Mouse (Mus musculus) C2C12 (cell line): ENCODE data around the gene Mctp1.

ENCODE experiments used
- CEBPB ChIP-seq: IDR thresholded peaks from one replicate; pipeline ENCODE4 v1.6.1; 2011; ENCODE audit warnings: low read depth, mild to moderate bottlenecking, control low read depth, moderate library complexity
- CTCF ChIP-seq: IDR thresholded peaks from one replicate; pipeline ENCODE4 v1.5.1; 2011; ENCODE audit not compliant: control insufficient read depth, insufficient read depth, insufficient read length
- MYOG ChIP-seq: IDR thresholded peaks from one replicate; pipeline ENCODE4 v1.6.1; 2011; ENCODE audit not compliant: control insufficient read depth, insufficient read length; ENCODE audit errors: extremely low read depth
- USF1 ChIP-seq: IDR thresholded peaks from one replicate; pipeline ENCODE4 v1.6.1; 2011; ENCODE audit warnings: low read depth, mild to moderate bottlenecking, control low read depth, moderate library complexity

DNA sequence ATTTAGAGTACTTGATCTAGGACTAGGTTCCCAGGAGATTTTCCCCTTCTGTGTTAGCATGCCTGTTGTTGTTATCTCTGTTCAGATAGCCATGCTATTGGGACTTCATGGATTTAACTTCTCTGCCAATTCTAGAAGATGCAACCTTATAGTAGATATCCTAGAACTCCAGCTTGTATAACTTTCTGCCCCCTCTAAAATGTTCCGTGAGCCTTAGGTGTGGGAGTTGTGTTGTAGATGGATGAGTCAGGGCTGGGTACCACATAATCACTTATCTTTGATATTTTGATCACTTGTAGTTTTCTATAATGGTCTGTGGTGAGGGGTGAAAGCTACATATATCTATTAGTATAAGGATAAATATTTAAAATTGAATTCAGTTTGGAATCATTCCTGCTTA, 54.4 kb downstream of the Mctp1 start:
- TF ChIP-seq CTCF (no peak), USF1 (no peak), CEBPB (no peak), MYOG (no peak)
